Mouse (Mus musculus) MEL (cell line): ENCODE results near the gene Myo9b. TPM values are rescaled to one million over a fixed set of nuclear protein-coding genes. Genes with fewer than 3 reads are reported as not detected.

Experiments used
- DNase-seq: peaks from one replicate; pipeline ENCODE4 v3.0.0; 2011; ENCODE audit warnings: low read depth, low spot score
- H3K27ac ChIP-seq: 2 replicates; pipeline ENCODE4 v1.5.1; 2012; ENCODE audit warnings: low read depth, mild to moderate bottlenecking, control low read depth, low read length, moderate library complexity; ENCODE audit not compliant: control insufficient read depth
- H3K27me3 ChIP-seq, 2 experiments: fragments of 150-350 bp in 1 of 2; sonication (generic) in 1 of 2; 2 replicates each; pipeline ENCODE4 v1.6.1; 2012; ENCODE audit warnings: low read length in 2 of 2, mild to moderate bottlenecking in 2 of 2, improper control_type of control experiment in 1 of 2, moderate library complexity in 1 of 2; ENCODE audit not compliant: insufficient read depth in 2 of 2, control insufficient read depth in 1 of 2
- H3K36me3 ChIP-seq, 2 experiments: 2 replicates each; pipeline ENCODE4 v1.6.1; 2012 to 2014; ENCODE audit warnings: low read length in 2 of 2, improper control_type of control experiment in 1 of 2, inconsistent platforms in 1 of 2, mild to moderate bottlenecking in 1 of 2; ENCODE audit not compliant: insufficient read depth in 2 of 2, control insufficient read depth in 1 of 2
- H3K4me1 ChIP-seq, 2 experiments: fragments of 150-350 bp in 1 of 2; sonication (generic) in 1 of 2; 2 replicates each; pipeline ENCODE4 v1.6.1; 2012; ENCODE audit warnings: low read length in 2 of 2, improper control_type of control experiment in 1 of 2, mild to moderate bottlenecking in 1 of 2; ENCODE audit not compliant: insufficient read depth in 2 of 2, control insufficient read depth in 1 of 2
- H3K4me3 ChIP-seq, 2 experiments: fragments of 150-350 bp in 1 of 2; sonication (generic) in 1 of 2; 2 replicates each; pipeline ENCODE4 v1.5.1; 2012; ENCODE audit warnings: low read depth in 2 of 2, low read length in 2 of 2, mild to moderate bottlenecking in 2 of 2, moderate library complexity in 2 of 2, control low read depth in 1 of 2, improper control_type of control experiment in 1 of 2; ENCODE audit not compliant: control insufficient read depth in 1 of 2, insufficient read depth in 1 of 2
- H3K79me2 ChIP-seq: 2 replicates; pipeline ENCODE4 v1.6.1; 2012; ENCODE audit warnings: mild to moderate bottlenecking, low read length, moderate library complexity; ENCODE audit not compliant: control insufficient read depth, poor library complexity, insufficient read depth
- H3K9ac ChIP-seq: 2 replicates; pipeline ENCODE4 v1.6.1; 2012; ENCODE audit warnings: low read depth, mild to moderate bottlenecking, control low read depth, low read length, moderate library complexity; ENCODE audit not compliant: control insufficient read depth, poor library complexity, severe bottlenecking
- H3K9me3 ChIP-seq: fragments of 150-350 bp; sonication (generic); replicated peaks from 2 replicates; pipeline ENCODE4 v1.6.1; 2012; ENCODE audit warnings: mild to moderate bottlenecking, low read length, improper control_type of control experiment, moderate library complexity; ENCODE audit not compliant: insufficient read depth
- BHLHE40 ChIP-seq: IDR thresholded peaks from 2 replicates; pipeline ENCODE4 v1.6.1; 2012; ENCODE audit warnings: low read depth, mild to moderate bottlenecking, inconsistent platforms, low read length, improper control_type of control experiment, borderline replicate concordance
- CTCF ChIP-seq, 3 experiments: IDR thresholded peaks in 2 of 3; conservative IDR thresholded peaks in 1 of 3; 2 replicates each; pipeline ENCODE4 v1.5.1; 2011 to 2012; ENCODE audit warnings: low read length in 3 of 3, low read depth in 2 of 3, mild to moderate bottlenecking in 2 of 3, improper control_type of control experiment in 1 of 3, inconsistent platforms in 1 of 3, mixed read lengths in 1 of 3, moderate library complexity in 1 of 3; ENCODE audit not compliant: control insufficient read depth in 1 of 3, insufficient read depth in 1 of 3, poor library complexity in 1 of 3, severe bottlenecking in 1 of 3
- E2F4 ChIP-seq: IDR thresholded peaks from 2 replicates; pipeline ENCODE4 v1.6.1; 2011; ENCODE audit warnings: low read depth, low read length, improper control_type of control experiment, borderline replicate concordance
- GABPA ChIP-seq: IDR thresholded peaks from 2 replicates; pipeline ENCODE4 v1.6.1; 2012; ENCODE audit warnings: low read depth, mild to moderate bottlenecking, inconsistent platforms, low read length, improper control_type of control experiment, moderate library complexity
- GATA1 ChIP-seq: IDR thresholded peaks from 2 replicates; pipeline ENCODE4 v1.6.1; 2011; ENCODE audit warnings: low read depth, low read length, improper control_type of control experiment
- JUND ChIP-seq: IDR thresholded peaks from 2 replicates; pipeline ENCODE4 v1.6.1; 2011; ENCODE audit warnings: low read depth, mild to moderate bottlenecking, improper control_type of control experiment, low read length
- KAT2A ChIP-seq: conservative IDR thresholded peaks from 2 replicates; pipeline ENCODE4 v1.6.1; 2012; ENCODE audit warnings: low read depth, low read length, improper control_type of control experiment, inconsistent platforms
- MAZ ChIP-seq: IDR thresholded peaks from 2 replicates; pipeline ENCODE4 v1.6.1; 2012; ENCODE audit warnings: low read depth, mild to moderate bottlenecking, inconsistent platforms, low read length, improper control_type of control experiment
- MXI1 ChIP-seq: IDR thresholded peaks from 2 replicates; pipeline ENCODE4 v1.6.1; 2011; ENCODE audit warnings: mild to moderate bottlenecking, low read depth, low read length, improper control_type of control experiment
- MYB ChIP-seq: IDR thresholded peaks from 2 replicates; pipeline ENCODE4 v1.6.1; 2011; ENCODE audit warnings: mild to moderate bottlenecking, low read depth, low read length, improper control_type of control experiment
- MYC ChIP-seq: IDR thresholded peaks from 2 replicates; pipeline ENCODE4 v1.6.1; 2011; ENCODE audit warnings: low read depth, mild to moderate bottlenecking, low read length, improper control_type of control experiment, moderate library complexity
- NELFE ChIP-seq: IDR thresholded peaks from 2 replicates; pipeline ENCODE4 v1.6.1; 2011; ENCODE audit warnings: low read depth, low read length, improper control_type of control experiment
- NRF1 ChIP-seq: IDR thresholded peaks from 2 replicates; pipeline ENCODE4 v1.6.1; 2014; ENCODE audit warnings: low read depth, mild to moderate bottlenecking, inconsistent platforms, low read length, improper control_type of control experiment, moderate library complexity; ENCODE audit not compliant: poor library complexity, insufficient read depth, severe bottlenecking
- POLR2A ChIP-seq, 2 experiments: IDR thresholded peaks; 2 replicates each; pipeline ENCODE4 v1.6.1; 2011 to 2012; ENCODE audit warnings: low read length in 2 of 2, mild to moderate bottlenecking in 2 of 2, control low read depth in 1 of 2, improper control_type of control experiment in 1 of 2, low read depth in 1 of 2, moderate library complexity in 1 of 2; ENCODE audit not compliant: control insufficient read depth in 1 of 2, insufficient read depth in 1 of 2, poor library complexity in 1 of 2
- POLR2AphosphoS5 ChIP-seq: IDR thresholded peaks from 2 replicates; pipeline ENCODE4 v1.6.1; 2012; ENCODE audit warnings: low read depth, borderline replicate concordance, mild to moderate bottlenecking, inconsistent platforms, low read length, moderate library complexity, mixed read lengths
- RAD21 ChIP-seq: IDR thresholded peaks from 2 replicates; pipeline ENCODE4 v1.6.1; 2011; ENCODE audit warnings: mild to moderate bottlenecking, low read depth, low read length, improper control_type of control experiment
- SIN3A ChIP-seq: IDR thresholded peaks from 2 replicates; pipeline ENCODE4 v1.6.1; 2012; ENCODE audit warnings: low read length, improper control_type of control experiment, inconsistent platforms
- TAL1 ChIP-seq: IDR thresholded peaks from 2 replicates; pipeline ENCODE4 v1.6.1; 2012; ENCODE audit warnings: mild to moderate bottlenecking, inconsistent platforms, low read length, moderate library complexity, mixed read lengths
- TBP ChIP-seq: IDR thresholded peaks from 2 replicates; pipeline ENCODE4 v1.8.0; 2011; ENCODE audit warnings: low read depth, low read length, improper control_type of control experiment
- TCF12 ChIP-seq: IDR thresholded peaks from 2 replicates; pipeline ENCODE4 v1.6.1; 2014; ENCODE audit warnings: low read depth, mild to moderate bottlenecking, inconsistent platforms, low read length, improper control_type of control experiment, moderate library complexity
- ZC3H11A ChIP-seq: IDR thresholded peaks from 2 replicates; pipeline ENCODE4 v1.6.1; 2012; ENCODE audit warnings: low read depth, mild to moderate bottlenecking, inconsistent platforms, low read length, improper control_type of control experiment
- ZKSCAN1 ChIP-seq: IDR thresholded peaks from 2 replicates; pipeline ENCODE4 v1.6.1; 2012; ENCODE audit warnings: low read depth, mild to moderate bottlenecking, inconsistent platforms, low read length, improper control_type of control experiment, moderate library complexity
- ZMIZ1 ChIP-seq: IDR thresholded peaks from 2 replicates; pipeline ENCODE4 v1.6.1; 2012; ENCODE audit warnings: low read depth, mild to moderate bottlenecking, inconsistent platforms, low read length, improper control_type of control experiment, moderate library complexity
- ZNF384 ChIP-seq: IDR thresholded peaks from 2 replicates; pipeline ENCODE4 v1.6.1; 2012; ENCODE audit warnings: low read depth, mild to moderate bottlenecking, inconsistent platforms, low read length, improper control_type of control experiment
- polyA plus RNA-seq, 2 experiments: library from polyadenylated mRNA; stranded (reverse) in 1 of 2; unstranded in 1 of 2; fragments of >175 nt in 1 of 2; fragments of >200 nt in 1 of 2; gene quantifications; 2 replicates each; pipeline versions ENCODE4 v1.2.1 to v1.2.4; 2012; ENCODE audit warnings: low replicate concordance in 2 of 2, low read depth in 1 of 2; ENCODE audit not compliant: insufficient read length in 2 of 2, insufficient read depth in 1 of 2, missing spikeins in 1 of 2
- total RNA-seq: library from RNA; depleted of rRNA; stranded (reverse); fragments of 300-350 nt; gene quantifications from 2 replicates; pipeline ENCODE4 v1.2.3, GENCODE M21; 2012

Myo9b gene
- total and polyA plus RNA-seq, 3 experiments: 35.8 to 54.8 (median 52.3) TPM

- TF ChIP-seq BHLHE40 (no peak), JUND (no peak), RAD21 (no peak), MAZ (no peak)
- TF ChIP-seq, all 39 proteins: peak for 0
- Histone ChIP-seq H3K9ac (no peak overlapping the region), H3K4me3 (no peak overlapping the region), H3K4me1 (peaks cover 9 to 15% of the 10 kb centered on the region in 2 experiments; a peak in 3 of 4 replicates), H3K27ac (no peak overlapping the region), H3K79me2 (peaks cover 10% of the 10 kb centered on the region), H3K27me3 (no peaks in the 10 kb centered on the region), H3K36me3 (peaks cover 0 to 14% of the 10 kb centered on the region in 2 experiments), H3K9me3 (no peaks in the 10 kb centered on the region)
- DNase-seq: no peak
Observed at GRCm38 (mm10) chr8:71310446-71310845, 37.9 kb downstream of the Myo9b start.

- TF ChIP-seq SIN3A (no peak), TAL1 (no peak), KAT2A (no peak), E2F4 (no peak), TCF12 (no peak), RAD21 (no peak), BHLHE40 (no peak), TBP (no peak), MYB (no peak), GATA1 (no peak), ZMIZ1 (no peak)
- Histone ChIP-seq H3K27me3 (no peaks in the 10 kb centered on the region), H3K9ac (no peak overlapping the region), H3K79me2 (peaks cover 12% of the 10 kb centered on the region), H3K9me3 (no peaks in the 10 kb centered on the region), H3K27ac (no peak overlapping the region), H3K36me3 (peaks cover 0 to 14% of the 10 kb centered on the region in 2 experiments), H3K4me1 (peaks cover 9 to 26% of the 10 kb centered on the region in 2 experiments; a peak in 3 of 4 replicates), H3K4me3 (no peak overlapping the region)
- peak; percentile 23 for DNase-seq
Observed at GRCm38 (mm10) chr8:71312700-71313099, 40.2 kb downstream of the Myo9b start.

- Histone ChIP-seq H3K27me3 (no peaks in the 10 kb centered on the region), H3K79me2 (peaks cover 12% of the 10 kb centered on the region), H3K9ac (no peak overlapping the region), H3K9me3 (no peaks in the 10 kb centered on the region), H3K36me3 (peaks cover 0 to 14% of the 10 kb centered on the region in 2 experiments; a peak in 3 of 4 replicates), H3K27ac (no peak overlapping the region), H3K4me3 (no peak overlapping the region), H3K4me1 (peaks cover 9 to 26% of the 10 kb centered on the region in 2 experiments; a peak in 3 of 4 replicates)
- peak; percentile 62 for DNase-seq
- TF ChIP-seq E2F4 (no peak), TCF12 (0 out of 2 replicates have a peak, but pooled peaks have one; percentile 26), NRF1 (no peak), ZC3H11A (no peak), NELFE (no peak), GABPA (no peak), TAL1 (peak; percentile 30; the same call in 1 of the 2 replicates), SIN3A (0 out of 2 replicates have a peak, but pooled peaks have one; percentile 33), ZKSCAN1 (no peak), ZNF384 (peak; percentile 67; the same call in 1 of the 2 replicates), CTCF (IDR thresholded peaks at IDR 0.05 in 2 of 3, conservative IDR thresholded peaks at IDR 0.05 in 1 of 3; ENCODE audit: control insufficient read depth in 1 of 3, insufficient read depth in 1 of 3, low read depth in 2 of 3, low read length in 3 of 3, poor library complexity in 1 of 3, severe bottlenecking in 1 of 3) (no peak), MXI1 (peak; percentile 36; the same call in 1 of the 2 replicates), POLR2AphosphoS5 (no peak), JUND (no peak), MAZ (no peak), KAT2A (no peak), RAD21 (no peak), ZMIZ1 (no peak), TBP (no peak), POLR2A (IDR thresholded peaks at IDR 0.05; ENCODE audit: control insufficient read depth in 1 of 2, insufficient read depth in 1 of 2, low read depth in 1 of 2, low read length in 2 of 2, poor library complexity in 1 of 2) (no peak), MYC (no peak)
Observed at GRCm38 (mm10) chr8:71313951-71314350, 41.4 kb downstream of the Myo9b start.
